Mouse (Mus musculus): ENCODE data around the gene Alpk3. TPM values are rescaled to one million over a fixed set of nuclear protein-coding genes. Genes with fewer than 3 reads are reported as not detected.

Alpk3 gene
- polyA plus RNA-seq, 1 experiment from 2014 or later, result 0.16 TPM

GRCm38 (mm10) chr7:81114555-81114954 lies 57.2 kb downstream of the Alpk3 start, which contains the start of gene Slc28a1:
Gene Slc28a1, plus strand, starts transcription at chr7:81114799.
- WGBS, result 81% methylated on average over 6 of the region's 6 CpGs
- no peaks in the 10 kb centered on the region for H3K4me1 ChIP-seq (replicated peaks; ENCODE audit: control insufficient read depth, insufficient read depth, low read length)
- no peak within 1 kb of the TSS for H3K4me3 ChIP-seq (replicated peaks; ENCODE audit: low read length)
- no peaks in the 10 kb centered on the region for H3K36me3 ChIP-seq (replicated peaks; ENCODE audit: control insufficient read depth, insufficient read depth)
- H3K9ac ChIP-seq, result no peak within 1 kb of the TSS
- H3K9me3 ChIP-seq (ENCODE audit: control insufficient read depth, low read length), result no peaks in the 10 kb centered on the region
- no peaks in the 10 kb centered on the region for H3K27me3 ChIP-seq (ENCODE audit: control insufficient read depth, insufficient read depth, low read length)
- H3K27ac ChIP-seq, result no peak within 1 kb of the TSS
- no peak within 1 kb of the TSS for H3K4me2 ChIP-seq (replicated peaks)
- DNase-seq (ENCODE audit: low spot score) (no peak), ATAC-seq (ENCODE audit: low FRiP score) (no peak)

- DNase-seq (ENCODE audit: low spot score), result no peak
- 40% methylated on average over 3 of the region's 3 CpGs for WGBS
Measured at GRCm38 (mm10) chr7:81121099-81121498, 63.7 kb downstream of the Alpk3 start.

DNA sequence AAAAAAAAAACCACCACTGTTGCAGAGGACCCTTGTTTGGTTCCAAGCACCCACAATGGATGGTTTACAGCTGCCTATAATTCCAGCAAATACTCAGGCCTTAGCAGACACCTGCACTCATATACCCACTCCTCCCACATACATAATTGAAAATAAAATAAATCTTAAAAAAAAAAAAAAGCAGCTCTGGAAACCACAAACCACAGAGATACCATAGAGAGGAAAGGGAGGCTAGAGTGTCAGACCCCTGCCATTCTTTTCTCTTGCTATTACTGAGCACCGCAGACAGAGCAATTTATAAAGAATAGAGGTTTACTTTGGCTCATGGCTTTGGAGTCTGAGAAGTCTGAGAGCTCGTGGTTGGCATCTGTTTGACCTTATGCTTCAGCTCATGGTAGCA lies 65.4 kb downstream of the Alpk3 start:
- Histone ChIP-seq H3K36me3 (replicated peaks; ENCODE audit: control insufficient read depth, insufficient read depth) (no peaks in the 10 kb centered on the region), H3K9ac (no peak overlapping the region), H3K27ac (no peak overlapping the region), H3K4me3 (replicated peaks; ENCODE audit: low read length) (no peak overlapping the region), H3K4me1 (replicated peaks; ENCODE audit: control insufficient read depth, insufficient read depth, low read length) (peaks cover 6% of the 10 kb centered on the region; the same call in 1 of the 2 replicates), H3K9me3 (ENCODE audit: control insufficient read depth, low read length) (no peaks in the 10 kb centered on the region), H3K4me2 (replicated peaks) (no peak overlapping the region), H3K27me3 (ENCODE audit: control insufficient read depth, insufficient read depth, low read length) (no peaks in the 10 kb centered on the region)
- 84% methylated on average over 2 of the region's 2 CpGs for WGBS
- ATAC-seq (ENCODE audit: low FRiP score) (no peak), DNase-seq (ENCODE audit: low spot score) (no peak)

More at GRCm38 (mm10) chr7:81121099-81121498, 63.7 kb downstream of the Alpk3 start:
- Histone ChIP-seq H3K4me2 (replicated peaks) (no peak overlapping the region), H3K27me3 (ENCODE audit: control insufficient read depth, insufficient read depth, low read length) (no peaks in the 10 kb centered on the region), H3K36me3 (replicated peaks; ENCODE audit: control insufficient read depth, insufficient read depth) (no peaks in the 10 kb centered on the region), H3K4me1 (replicated peaks; ENCODE audit: control insufficient read depth, insufficient read depth, low read length) (peaks cover 6% of the 10 kb centered on the region; the same call in 1 of the 2 replicates), H3K4me3 (replicated peaks; ENCODE audit: low read length) (no peak overlapping the region), H3K27ac (no peak overlapping the region), H3K9me3 (ENCODE audit: control insufficient read depth, low read length) (no peaks in the 10 kb centered on the region), H3K9ac (no peak overlapping the region)
- ATAC-seq (ENCODE audit: low FRiP score), result no peak

- H3K4me2 ChIP-seq (replicated peaks), result no peak overlapping the region
- peaks cover 6% of the 10 kb centered on the region; the same call in 1 of the 2 replicates for H3K4me1 ChIP-seq (replicated peaks; ENCODE audit: control insufficient read depth, insufficient read depth, low read length)
- ATAC-seq (ENCODE audit: low FRiP score) (no peak), DNase-seq (ENCODE audit: low spot score) (no peak)
- H3K27ac ChIP-seq, result no peak overlapping the region
- 92% methylated on average over 5 of the region's 5 CpGs for WGBS
- H3K36me3 ChIP-seq (replicated peaks; ENCODE audit: control insufficient read depth, insufficient read depth), result no peaks in the 10 kb centered on the region
- H3K9me3 ChIP-seq (ENCODE audit: control insufficient read depth, low read length), result no peaks in the 10 kb centered on the region
- no peak overlapping the region for H3K4me3 ChIP-seq (replicated peaks; ENCODE audit: low read length)
- no peaks in the 10 kb centered on the region for H3K27me3 ChIP-seq (ENCODE audit: control insufficient read depth, insufficient read depth, low read length)
- no peak overlapping the region for H3K9ac ChIP-seq
Measured at GRCm38 (mm10) chr7:81123553-81123952, 66.2 kb downstream of the Alpk3 start.

- DNase-seq (ENCODE audit: low spot score) (no peak), ATAC-seq (ENCODE audit: low FRiP score) (no peak)
- Histone ChIP-seq H3K27me3 (ENCODE audit: control insufficient read depth, insufficient read depth, low read length) (no peaks in the 10 kb centered on the region), H3K9me3 (ENCODE audit: control insufficient read depth, low read length) (no peaks in the 10 kb centered on the region), H3K4me2 (replicated peaks) (no peak overlapping the region), H3K36me3 (replicated peaks; ENCODE audit: control insufficient read depth, insufficient read depth) (no peaks in the 10 kb centered on the region), H3K27ac (no peak overlapping the region), H3K4me1 (replicated peaks; ENCODE audit: control insufficient read depth, insufficient read depth, low read length) (peaks cover 6% of the 10 kb centered on the region; the same call in 1 of the 2 replicates), H3K9ac (no peak overlapping the region), H3K4me3 (replicated peaks; ENCODE audit: low read length) (no peak overlapping the region)
- 74% methylated on average over 8 of the region's 8 CpGs for WGBS
Measured at GRCm38 (mm10) chr7:81124773-81125172, 67.4 kb downstream of the Alpk3 start.

- no peak overlapping the region for H3K4me2 ChIP-seq (replicated peaks)
- no peak overlapping the region for H3K27ac ChIP-seq
- 62% methylated on average over 10 of the region's 10 CpGs for WGBS
- H3K4me1 ChIP-seq (replicated peaks; ENCODE audit: control insufficient read depth, insufficient read depth, low read length), result peaks cover 6% of the 10 kb centered on the region; the same call in 1 of the 2 replicates
- no peak overlapping the region for H3K9ac ChIP-seq
- no peak overlapping the region for H3K4me3 ChIP-seq (replicated peaks; ENCODE audit: low read length)
- no peaks in the 10 kb centered on the region for H3K9me3 ChIP-seq (ENCODE audit: control insufficient read depth, low read length)
- DNase-seq (ENCODE audit: low spot score) (no peak), ATAC-seq (ENCODE audit: low FRiP score) (peak; percentile 64; the same call in 1 of the 2 replicates)
- no peaks in the 10 kb centered on the region for H3K27me3 ChIP-seq (ENCODE audit: control insufficient read depth, insufficient read depth, low read length)
- H3K36me3 ChIP-seq (replicated peaks; ENCODE audit: control insufficient read depth, insufficient read depth), result no peaks in the 10 kb centered on the region
Measured at GRCm38 (mm10) chr7:81125215-81126175, 68.1 kb downstream of the Alpk3 start.

GRCm38 (mm10) chr7:81131864-81132263 lies 74.5 kb downstream of the Alpk3 start:
- no peak overlapping the region for H3K4me3 ChIP-seq (replicated peaks; ENCODE audit: low read length)
- H3K4me1 ChIP-seq (replicated peaks; ENCODE audit: control insufficient read depth, insufficient read depth, low read length), result peaks cover 6% of the 10 kb centered on the region; the same call in 1 of the 2 replicates
- whole genome bisulfite sequencing, result 73% methylated on average over 7 of the region's 7 CpGs
- ATAC-seq (ENCODE audit: low FRiP score), result no peak
- no peak overlapping the region for H3K27ac ChIP-seq
- no peak for DNase-seq (ENCODE audit: low spot score)
- no peak overlapping the region for H3K4me2 ChIP-seq (replicated peaks)
- H3K27me3 ChIP-seq (ENCODE audit: control insufficient read depth, insufficient read depth, low read length), result no peaks in the 10 kb centered on the region
- H3K9me3 ChIP-seq (ENCODE audit: control insufficient read depth, low read length), result no peaks in the 10 kb centered on the region
- H3K9ac ChIP-seq, result no peak overlapping the region
- H3K36me3 ChIP-seq (replicated peaks; ENCODE audit: control insufficient read depth, insufficient read depth), result no peaks in the 10 kb centered on the region

- DNase-seq (ENCODE audit: low spot score) (no peak), ATAC-seq (ENCODE audit: low FRiP score) (no peak)
- Histone ChIP-seq H3K9ac (no peak overlapping the region), H3K4me2 (replicated peaks) (no peak overlapping the region), H3K27ac (no peak overlapping the region), H3K9me3 (ENCODE audit: control insufficient read depth, low read length) (no peaks in the 10 kb centered on the region), H3K36me3 (replicated peaks; ENCODE audit: control insufficient read depth, insufficient read depth) (no peaks in the 10 kb centered on the region), H3K4me1 (replicated peaks; ENCODE audit: control insufficient read depth, insufficient read depth, low read length) (peaks cover 6% of the 10 kb centered on the region; the same call in 1 of the 2 replicates), H3K27me3 (ENCODE audit: control insufficient read depth, insufficient read depth, low read length) (no peaks in the 10 kb centered on the region), H3K4me3 (replicated peaks; ENCODE audit: low read length) (no peak overlapping the region)
- WGBS, result 18% methylated on average over 2 of the region's 2 CpGs
Measured at GRCm38 (mm10) chr7:81132851-81133279, 75.5 kb downstream of the Alpk3 start.

DNA sequence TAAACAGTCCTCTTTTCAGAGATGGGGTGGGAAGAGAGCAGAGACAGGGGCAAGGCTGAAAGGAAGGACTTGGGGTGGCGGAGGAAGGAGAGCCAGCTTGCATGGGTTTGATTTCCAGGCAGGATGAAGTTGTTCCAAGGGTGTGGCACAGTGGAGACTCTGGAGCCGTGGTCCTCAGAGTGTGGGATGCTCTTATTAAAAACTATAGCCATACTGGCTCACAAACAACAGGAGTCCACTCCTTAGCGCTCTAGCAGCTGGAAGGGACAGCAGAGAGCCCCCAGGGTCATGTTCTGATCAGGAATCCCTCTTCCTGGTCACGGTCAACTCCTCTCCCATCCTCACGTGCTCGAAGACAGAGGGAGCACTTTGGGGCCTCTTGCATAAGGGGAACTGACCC lies 76.0 kb downstream of the Alpk3 start:
- H3K4me3 ChIP-seq (replicated peaks; ENCODE audit: low read length), result no peak overlapping the region
- no peak overlapping the region for H3K4me2 ChIP-seq (replicated peaks)

More for the DNA sequence above, 76.0 kb downstream of the Alpk3 start:
- Histone ChIP-seq H3K4me1 (replicated peaks; ENCODE audit: control insufficient read depth, insufficient read depth, low read length) (peaks cover 6% of the 10 kb centered on the region; the same call in 1 of the 2 replicates), H3K9me3 (ENCODE audit: control insufficient read depth, low read length) (no peaks in the 10 kb centered on the region), H3K27me3 (ENCODE audit: control insufficient read depth, insufficient read depth, low read length) (no peaks in the 10 kb centered on the region), H3K9ac (no peak overlapping the region), H3K36me3 (replicated peaks; ENCODE audit: control insufficient read depth, insufficient read depth) (no peaks in the 10 kb centered on the region), H3K27ac (no peak overlapping the region)
- 44% methylated on average over 6 of the region's 6 CpGs for WGBS
- ATAC-seq (ENCODE audit: low FRiP score) (no peak), DNase-seq (ENCODE audit: low spot score) (no peak)
